Mouse (Mus musculus) skeletal muscle tissue, postnatal 0 days (tissue): Measurements from ENCODE around the gene Sobp. TPM values are rescaled to one million over a fixed set of nuclear protein-coding genes. Genes with fewer than 3 reads are reported as not detected.

ENCODE experiments used
- polyA plus RNA-seq: library from polyadenylated mRNA; unstranded; fragments of >200 nt; fragmentation: Nextera tagmentation; extraction: Ambion mirVana; gene quantifications from 2 replicates; pipeline ENCODE4 v1.2.1, GENCODE M21; 2015

The Sobp gene
- polyA plus RNA-seq: 3.5 and 4.3 TPM in 2 replicates

DNA sequence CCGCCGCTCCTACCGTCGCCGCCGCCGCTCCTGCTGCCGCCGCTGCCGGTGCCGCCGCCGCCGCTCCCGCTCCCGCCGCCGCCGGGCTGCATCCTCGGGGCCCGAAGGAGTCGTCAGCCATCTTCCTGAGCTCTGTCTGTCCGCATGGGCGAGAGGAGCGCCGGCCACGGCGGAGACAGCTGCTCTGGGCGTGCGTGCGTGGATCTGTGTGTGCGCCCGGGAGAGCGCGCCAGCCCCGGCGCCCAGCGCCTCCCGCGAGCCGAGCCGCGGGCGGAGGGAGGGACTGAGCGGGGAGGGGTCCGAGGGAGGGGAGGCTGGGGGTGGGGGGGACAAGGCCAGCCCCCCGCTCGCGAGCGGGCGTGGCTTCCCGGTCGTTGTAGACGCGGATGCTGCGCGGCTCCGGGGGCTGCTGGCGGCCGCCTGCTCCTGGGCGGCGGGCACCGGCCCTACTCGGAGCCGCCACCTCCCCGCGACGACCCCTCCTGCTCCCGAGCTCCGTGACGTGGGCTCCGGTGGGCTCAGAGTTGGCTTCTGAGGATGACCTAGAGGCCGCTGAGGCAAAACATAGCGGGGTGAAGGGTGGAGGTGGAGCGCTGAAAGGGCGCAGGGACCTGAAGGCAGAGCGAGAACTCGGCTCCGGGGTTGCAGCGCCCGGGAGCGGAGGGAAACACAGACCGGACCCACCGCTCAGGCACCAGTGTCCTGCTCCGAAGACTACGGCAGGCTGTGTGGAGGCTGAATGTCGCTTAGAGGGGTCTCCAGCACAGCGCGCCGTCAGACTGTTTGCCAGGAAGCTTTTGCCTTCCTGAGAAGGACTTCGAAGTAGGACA, at the start of gene Sobp, which contains the start of gene 9030612E09Rik:
Sobp (minus strand) TSS at position 205 of the 830 bp plus-strand sequence.
9030612E09Rik (plus strand) TSS at position 379 of the 830 bp plus-strand sequence.

DNA sequence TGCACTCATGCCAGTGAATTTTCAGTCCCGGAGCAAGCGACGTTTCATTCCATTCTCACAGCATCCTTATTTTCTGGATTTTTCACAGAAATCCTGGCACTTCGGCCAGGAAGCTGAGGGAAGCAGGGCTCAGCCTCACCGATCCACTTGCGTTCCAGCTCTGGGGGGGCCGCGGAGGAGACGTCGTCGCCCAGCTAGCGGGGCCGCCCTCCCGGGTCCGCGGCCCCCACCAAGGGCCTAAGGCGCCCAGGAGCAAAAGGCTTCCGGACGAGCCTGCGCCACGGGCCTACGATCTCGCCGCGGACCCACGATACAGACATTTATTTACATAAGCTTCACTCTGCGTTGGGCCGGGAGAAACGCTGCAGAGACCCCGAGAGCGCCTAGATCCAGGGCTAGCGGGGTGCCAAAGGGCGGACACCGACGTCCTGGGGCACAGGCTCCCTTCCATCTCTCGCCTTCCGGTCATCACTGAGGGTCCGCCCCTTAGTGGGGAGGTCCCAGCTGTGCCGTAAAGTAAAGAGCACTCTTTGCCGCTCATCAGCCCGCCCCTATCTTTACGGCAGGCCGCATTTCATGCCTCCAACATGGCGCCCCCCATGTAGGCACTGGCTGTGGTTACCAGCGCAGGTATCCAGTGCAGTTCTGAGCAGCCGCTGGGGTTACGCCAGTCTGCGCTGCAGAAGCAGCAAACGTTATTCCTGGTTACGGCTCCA, 46.7 kb upstream of the Sobp start, which contains the start of gene Pdss2:
Pdss2 (plus strand) TSS at position 577 of the 716 bp plus-strand sequence.

Other genes starting within 250 kb of the Sobp start
- 1.0 and 1.5 TPM in 2 replicates for gene 9030612E09Rik, start 174 bp upstream of the Sobp start, polyA plus RNA-seq
- 13.0 and 15.4 TPM in 2 replicates for gene Pdss2, start 47.0 kb upstream of the Sobp start, polyA plus RNA-seq